Mouse (Mus musculus) limb, embryonic 15.5 days (tissue): Measurements from ENCODE around the gene Gemin2. TPM values are rescaled to one million over a fixed set of nuclear protein-coding genes. Genes with fewer than 3 reads are reported as not detected.

Experiments used
- ATAC-seq: fragments of 200-750 bp; cut with Nextera tagmentation; 2 replicates; pipeline ENCODE4 v1.8.0; 2017; ENCODE audit warnings: low read depth, moderate TSS enrichment; ENCODE audit not compliant: insufficient number of reproducible peaks, low FRiP score, low TSS enrichment
- H3K27ac ChIP-seq: fragments of 300-500 bp; sonication (generic); 2 replicates; pipeline ENCODE4 v1.5.1; 2015; ENCODE audit warnings: moderate library complexity, mild to moderate bottlenecking, inconsistent platforms
- H3K27me3 ChIP-seq: fragments of 300-500 bp; sonication (generic); 2 replicates; pipeline ENCODE4 v1.6.1; 2015; ENCODE audit warnings: inconsistent platforms
- H3K36me3 ChIP-seq: fragments of 300-500 bp; sonication (generic); 2 replicates; pipeline ENCODE4 v1.6.1; 2015; ENCODE audit warnings: inconsistent platforms
- H3K4me1 ChIP-seq: fragments of 300-500 bp; sonication (generic); 2 replicates; pipeline ENCODE4 v1.6.1; 2015; ENCODE audit warnings: inconsistent platforms
- H3K4me2 ChIP-seq: fragments of 300-500 bp; sonication (generic); 2 replicates; pipeline ENCODE4 v1.6.1; 2015; ENCODE audit warnings: mild to moderate bottlenecking, inconsistent platforms
- H3K4me3 ChIP-seq: fragments of 300-500 bp; sonication (generic); 2 replicates; pipeline ENCODE4 v1.5.1; 2015; ENCODE audit warnings: mild to moderate bottlenecking, inconsistent platforms
- H3K9ac ChIP-seq: fragments of 300-500 bp; sonication (generic); 2 replicates; pipeline ENCODE4 v1.6.1; 2015; ENCODE audit warnings: inconsistent platforms
- H3K9me3 ChIP-seq: fragments of 300-500 bp; sonication (generic); 2 replicates; pipeline ENCODE4 v1.6.1; 2016; ENCODE audit warnings: inconsistent platforms
- WGBS: fragments of 180-500 bp; shearing (Covaris S2); methylation state at CpG from one replicate; pipeline ENCODE4 v1.1.7; 2015; 5-methylcytosine and 5-hydroxymethylcytosine counted together
- polyA plus RNA-seq: library from polyadenylated mRNA; unstranded; fragments of >200 nt; fragmentation: Nextera tagmentation; extraction: Ambion mirVana; gene quantifications from 2 replicates; pipeline ENCODE4 v1.2.1, GENCODE M21; 2015

Gemin2 gene
- polyA plus RNA-seq, 1 experiment from 2014 or later: 25.7 TPM

- WGBS: under 1% methylated on average over 48 of the region's 49 CpGs
Measured at GRCm38 (mm10) chr12:59060993-59061595, 47.9 kb downstream of the Gemin2 start, which contains the start of gene Trappc6b. Gene Trappc6b, minus strand, starts transcription at chr12:59061472.

GRCm38 (mm10) chr12:59064837-59065236 is 51.6 kb downstream of the Gemin2 start:
- Histone ChIP-seq H3K9ac (no peak overlapping the region), H3K27ac (no peak overlapping the region), H3K4me2 (no peak overlapping the region), H3K9me3 (no peaks in the 10 kb centered on the region), H3K36me3 (peaks cover 16% of the 10 kb centered on the region), H3K4me1 (peaks cover 4% of the 10 kb centered on the region), H3K27me3 (no peaks in the 10 kb centered on the region), H3K4me3 (no peak overlapping the region)
- 80% methylated on average over 8 of the region's 8 CpGs for WGBS
- no peak for ATAC-seq

More at GRCm38 (mm10) chr12:59060993-59061595, 47.9 kb downstream of the Gemin2 start, which contains the start of gene Trappc6b:
- H3K4me3 ChIP-seq: peak within 1 kb of the TSS; percentile 79
- no peaks in the 10 kb centered on the region for H3K27me3 ChIP-seq
- peaks cover 23% of the 10 kb centered on the region for H3K36me3 ChIP-seq
- ATAC-seq: peak; percentile 91
- peaks cover 10% of the 10 kb centered on the region for H3K4me1 ChIP-seq
- H3K9me3 ChIP-seq: no peaks in the 10 kb centered on the region
- H3K4me2 ChIP-seq: peak within 1 kb of the TSS; percentile 57
- peak within 1 kb of the TSS; percentile 93 for H3K27ac ChIP-seq
- peak within 1 kb of the TSS; percentile 84 for H3K9ac ChIP-seq

GRCm38 (mm10) chr12:59065776-59066175 is 52.6 kb downstream of the Gemin2 start:
- Histone ChIP-seq H3K4me1 (no peaks in the 10 kb centered on the region; the same call in 1 of the 2 replicates), H3K27me3 (no peaks in the 10 kb centered on the region), H3K27ac (no peak overlapping the region), H3K36me3 (peaks cover 24% of the 10 kb centered on the region), H3K4me2 (peak overlapping the region; percentile 54; the same call in 1 of the 2 replicates), H3K4me3 (peak overlapping the region; percentile 98), H3K9me3 (no peaks in the 10 kb centered on the region), H3K9ac (no peak overlapping the region)
- ATAC-seq: no peak
- 70% methylated on average over 3 of the region's 3 CpGs for WGBS

- Histone ChIP-seq H3K4me1 (no peaks in the 10 kb centered on the region; the same call in 1 of the 2 replicates), H3K36me3 (peaks cover 31% of the 10 kb centered on the region), H3K9me3 (no peaks in the 10 kb centered on the region), H3K27me3 (no peaks in the 10 kb centered on the region), H3K4me2 (peak within 1 kb of the TSS; percentile 68), H3K4me3 (peak within 1 kb of the TSS; percentile 98), H3K9ac (peak within 1 kb of the TSS; percentile 100), H3K27ac (peak within 1 kb of the TSS; percentile 90)
- WGBS: under 1% methylated on average over 43 of the region's 43 CpGs
- peak; percentile 100 for ATAC-seq
Measured at GRCm38 (mm10) chr12:59066448-59067077, 53.4 kb downstream of the Gemin2 start, which contains the start of gene Pnn. Gene Pnn, plus strand, starts transcription at chr12:59066884.

- H3K9ac ChIP-seq: peak overlapping the region; percentile 100
- no peaks in the 10 kb centered on the region; the same call in 1 of the 2 replicates for H3K4me1 ChIP-seq
- H3K27ac ChIP-seq: peak overlapping the region; percentile 90
- H3K27me3 ChIP-seq: no peaks in the 10 kb centered on the region
- peaks cover 36% of the 10 kb centered on the region for H3K36me3 ChIP-seq
- H3K4me3 ChIP-seq: peak overlapping the region; percentile 98
- H3K4me2 ChIP-seq: peak overlapping the region; percentile 68
- under 1% methylated on average over 41 of the region's 41 CpGs for WGBS
- H3K9me3 ChIP-seq: no peaks in the 10 kb centered on the region
- peak; percentile 36; the same call in 1 of the 2 replicates for ATAC-seq
Measured at GRCm38 (mm10) chr12:59067095-59067494, 53.9 kb downstream of the Gemin2 start.

- WGBS: 94% methylated on average over 13 of the region's 13 CpGs
- no peak overlapping the region for H3K4me3 ChIP-seq
- H3K36me3 ChIP-seq: peaks cover 42% of the 10 kb centered on the region
- no peak for ATAC-seq
- no peak overlapping the region for H3K27ac ChIP-seq
- no peak overlapping the region for H3K4me2 ChIP-seq
- H3K4me1 ChIP-seq: no peaks in the 10 kb centered on the region; the same call in 1 of the 2 replicates
- H3K27me3 ChIP-seq: no peaks in the 10 kb centered on the region
- no peaks in the 10 kb centered on the region for H3K9me3 ChIP-seq
- no peak overlapping the region for H3K9ac ChIP-seq
Measured at GRCm38 (mm10) chr12:59068791-59069190, 55.6 kb downstream of the Gemin2 start.

- WGBS: 90% methylated on average over 11 of the region's 11 CpGs
- ATAC-seq: no peak
- no peaks in the 10 kb centered on the region for H3K27me3 ChIP-seq
- H3K9ac ChIP-seq: no peak overlapping the region
- no peak overlapping the region for H3K27ac ChIP-seq
- H3K4me2 ChIP-seq: no peak overlapping the region
- peaks cover 48% of the 10 kb centered on the region for H3K36me3 ChIP-seq
- no peaks in the 10 kb centered on the region; the same call in 1 of the 2 replicates for H3K4me1 ChIP-seq
- H3K4me3 ChIP-seq: no peak overlapping the region
- no peaks in the 10 kb centered on the region for H3K9me3 ChIP-seq
Measured at GRCm38 (mm10) chr12:59072286-59072685, 59.1 kb downstream of the Gemin2 start.

GRCm38 (mm10) chr12:59074052-59074451 is 60.9 kb downstream of the Gemin2 start:
- no peak overlapping the region for H3K9ac ChIP-seq
- no peak overlapping the region for H3K4me2 ChIP-seq
- WGBS: 81% methylated on average over 3 of the region's 3 CpGs
- no peaks in the 10 kb centered on the region for H3K9me3 ChIP-seq
- no peak for ATAC-seq
- no peak overlapping the region for H3K4me3 ChIP-seq
- no peaks in the 10 kb centered on the region for H3K27me3 ChIP-seq
- H3K4me1 ChIP-seq: no peaks in the 10 kb centered on the region
- H3K27ac ChIP-seq: no peak overlapping the region
- peaks cover 38% of the 10 kb centered on the region for H3K36me3 ChIP-seq

GRCm38 (mm10) chr12:59076996-59077395 is 63.8 kb downstream of the Gemin2 start:
- ATAC-seq: no peak
- H3K4me1 ChIP-seq: no peaks in the 10 kb centered on the region
- no peak overlapping the region for H3K4me2 ChIP-seq
- H3K27ac ChIP-seq: no peak overlapping the region
- H3K4me3 ChIP-seq: no peak overlapping the region
- no peak overlapping the region for H3K9ac ChIP-seq
- no peaks in the 10 kb centered on the region for H3K9me3 ChIP-seq
- 90% methylated on average over 3 of the region's 3 CpGs for WGBS
- H3K36me3 ChIP-seq: peaks cover 12% of the 10 kb centered on the region
- H3K27me3 ChIP-seq: no peaks in the 10 kb centered on the region

- WGBS: 86% methylated on average over 3 of the region's 3 CpGs
- Histone ChIP-seq H3K27me3 (no peaks in the 10 kb centered on the region), H3K27ac (no peak overlapping the region), H3K4me2 (no peak overlapping the region), H3K9me3 (no peaks in the 10 kb centered on the region), H3K9ac (no peak overlapping the region), H3K4me3 (no peak overlapping the region), H3K36me3 (peaks cover 5% of the 10 kb centered on the region; the same call in 1 of the 2 replicates), H3K4me1 (no peaks in the 10 kb centered on the region)
- ATAC-seq: no peak
Measured at GRCm38 (mm10) chr12:59077883-59078282, 64.7 kb downstream of the Gemin2 start.
